Mouse (Mus musculus) cerebellum, adult 2 months (tissue): Measurements from ENCODE around the gene Ccdc27.

ENCODE experiments used
- CTCF ChIP-seq: fragments of 200-500 bp; IDR thresholded peaks from 2 replicates; pipeline ENCODE4 v1.5.1; 2011; ENCODE audit warnings: low read depth, mild to moderate bottlenecking, control low read depth, low read length, moderate library complexity, borderline replicate concordance; ENCODE audit not compliant: insufficient read depth
- POLR2A ChIP-seq: fragments of 200-500 bp; IDR thresholded peaks from 2 replicates; pipeline ENCODE4 v1.6.1; 2011; ENCODE audit warnings: low read length, control low read depth, borderline replicate concordance; ENCODE audit not compliant: insufficient read depth

- TF ChIP-seq CTCF (no peak), POLR2A (no peak)
These were observed 15.2 kb upstream of the Ccdc27 start for GRCm38 (mm10) chr4:154057696-154058095.
